Mouse (Mus musculus): Measurements from ENCODE around the gene Zfp146. TPM values are rescaled to one million over a fixed set of nuclear protein-coding genes. Genes with fewer than 3 reads are reported as not detected.

Gene Zfp146
- total and polyA plus RNA-seq, 2 experiments from 2014 or later = 5.7 to 18.6 TPM

DNA sequence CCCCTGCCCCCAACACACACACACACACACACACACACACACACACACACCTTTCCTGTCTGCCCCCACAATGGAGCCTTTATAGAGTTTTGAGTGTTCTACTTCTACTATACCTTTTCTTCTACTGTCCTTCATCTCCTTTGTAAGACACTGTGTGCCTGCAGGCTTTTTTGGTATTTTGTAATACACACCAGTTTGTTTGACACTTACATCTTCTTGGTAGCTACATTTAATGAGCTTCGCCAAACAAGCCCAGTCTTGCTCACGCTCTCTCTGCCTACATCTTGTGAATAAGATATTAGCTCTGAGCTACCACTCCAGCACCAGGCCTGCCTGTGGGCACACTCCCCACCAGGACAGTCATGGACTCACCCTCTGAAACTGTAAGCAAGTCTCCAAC, 4.8 kb downstream of the Zfp146 start:
- DNase-seq (ENCODE audit: low spot score) (no peak), ATAC-seq (ENCODE audit: insufficient read depth, low read depth) (no peak)
- H3K27me3 ChIP-seq (ENCODE audit: control insufficient read depth, insufficient read depth, low read length) = no peaks in the 10 kb centered on the region
- H3K9ac ChIP-seq (replicated peaks; ENCODE audit: low read depth, low read length) = no peak overlapping the region
- H3K9me3 ChIP-seq (replicated peaks; ENCODE audit: control insufficient read depth, low read length) = peaks cover 24% of the 10 kb centered on the region
- no peak overlapping the region for H3K4me2 ChIP-seq (ENCODE audit: low read depth, low read length)
- no peak overlapping the region for H3K4me3 ChIP-seq (ENCODE audit: low read depth, low read length)
- peaks cover 10% of the 10 kb centered on the region; the same call in 1 of the 2 replicates for H3K4me1 ChIP-seq (ENCODE audit: control insufficient read depth, insufficient read depth)
- TF ChIP-seq EP300 (IDR thresholded peaks at IDR 0.05; ENCODE audit: low read depth) (no peak), CTCF (IDR thresholded peaks at IDR 0.05; ENCODE audit: low read depth) (no peak)
- H3K36me3 ChIP-seq (replicated peaks; ENCODE audit: control insufficient read depth, insufficient read depth, low read length) = peaks cover 38% of the 10 kb centered on the region
- WGBS = 96% methylated on average over 2 of the region's 2 CpGs
- no peak overlapping the region for H3K27ac ChIP-seq (ENCODE audit: low read depth)

DNA sequence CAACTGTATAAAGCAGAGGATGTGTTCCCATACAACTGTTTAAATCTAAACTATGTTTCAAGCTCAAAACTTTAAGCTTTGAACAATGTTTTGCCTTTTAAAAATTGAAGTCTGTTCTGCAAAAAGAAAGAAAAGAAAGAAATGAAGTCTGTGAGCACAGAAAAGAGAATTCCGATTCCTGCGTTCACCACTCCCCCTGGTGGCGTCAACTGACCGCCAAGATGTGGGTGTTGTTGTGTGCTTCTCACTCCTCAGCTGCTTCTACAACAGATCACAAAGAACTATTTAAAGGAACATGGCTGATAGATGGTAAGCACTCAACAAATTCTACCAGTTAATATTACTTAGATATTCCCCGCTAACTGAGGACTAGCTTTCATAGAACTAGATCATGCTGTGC, 6.4 kb downstream of the Zfp146 start:
- no peak for DNase-seq (ENCODE audit: low spot score)
- 89% methylated on average over 5 of the region's 5 CpGs for WGBS
- Histone ChIP-seq H3K4me1 (ENCODE audit: control insufficient read depth, insufficient read depth) (peaks cover 8% of the 10 kb centered on the region; the same call in 1 of the 2 replicates), H3K9me3 (replicated peaks; ENCODE audit: control insufficient read depth, low read length) (peaks cover 37% of the 10 kb centered on the region), H3K36me3 (replicated peaks; ENCODE audit: control insufficient read depth, insufficient read depth, low read length) (peaks cover 55% of the 10 kb centered on the region), H3K27ac (ENCODE audit: low read depth) (no peak overlapping the region), H3K9ac (replicated peaks; ENCODE audit: low read depth, low read length) (no peak overlapping the region), H3K4me3 (ENCODE audit: low read depth, low read length) (no peak overlapping the region), H3K27me3 (ENCODE audit: control insufficient read depth, insufficient read depth, low read length) (no peaks in the 10 kb centered on the region), H3K4me2 (ENCODE audit: low read depth, low read length) (no peak overlapping the region)
- no peak for ATAC-seq (ENCODE audit: insufficient read depth, low read depth)
- TF ChIP-seq EP300 (IDR thresholded peaks at IDR 0.05; ENCODE audit: low read depth) = no peak
- 0 out of 2 replicates have a peak, but pooled peaks have one; percentile 3 for TF ChIP-seq CTCF (IDR thresholded peaks at IDR 0.05; ENCODE audit: low read depth)

DNA sequence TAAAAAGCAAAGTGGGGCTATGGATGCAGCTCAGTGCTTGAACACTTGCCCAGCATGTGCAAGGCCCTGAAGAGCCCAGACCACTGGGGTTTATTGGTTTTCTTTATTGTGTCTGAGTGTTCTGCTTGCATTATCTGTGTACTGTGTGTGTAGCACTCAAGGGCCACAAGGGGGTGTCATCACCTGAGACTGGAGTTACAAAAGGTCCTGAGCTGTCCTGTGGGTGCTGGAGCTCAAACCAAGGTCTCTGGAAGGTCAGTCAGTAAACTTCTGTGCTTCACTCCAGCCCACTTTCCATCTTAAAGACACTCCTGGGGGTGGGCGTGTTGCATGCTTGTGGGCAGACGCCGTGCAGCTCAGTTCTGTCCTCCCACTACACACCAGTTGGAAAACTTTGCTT, 14.0 kb downstream of the Zfp146 start:
- 98% methylated on average over 3 of the region's 3 CpGs for WGBS
- H3K9me3 ChIP-seq (replicated peaks; ENCODE audit: control insufficient read depth, low read length) = peaks cover 81% of the 10 kb centered on the region
- DNase-seq (ENCODE audit: low spot score) = no peak
- H3K4me2 ChIP-seq (ENCODE audit: low read depth, low read length) = no peak overlapping the region
- H3K27me3 ChIP-seq (ENCODE audit: control insufficient read depth, insufficient read depth, low read length) = no peaks in the 10 kb centered on the region
- H3K27ac ChIP-seq (ENCODE audit: low read depth) = no peak overlapping the region
- no peak overlapping the region for H3K9ac ChIP-seq (replicated peaks; ENCODE audit: low read depth, low read length)
- no peak overlapping the region for H3K4me3 ChIP-seq (ENCODE audit: low read depth, low read length)
- H3K4me1 ChIP-seq (ENCODE audit: control insufficient read depth, insufficient read depth) = no peaks in the 10 kb centered on the region
- H3K36me3 ChIP-seq (replicated peaks; ENCODE audit: control insufficient read depth, insufficient read depth, low read length) = peaks cover 46% of the 10 kb centered on the region
- TF ChIP-seq CTCF (IDR thresholded peaks at IDR 0.05; ENCODE audit: low read depth) (no peak), EP300 (IDR thresholded peaks at IDR 0.05; ENCODE audit: low read depth) (no peak)
- ATAC-seq (ENCODE audit: insufficient read depth, low read depth) = no peak

DNA sequence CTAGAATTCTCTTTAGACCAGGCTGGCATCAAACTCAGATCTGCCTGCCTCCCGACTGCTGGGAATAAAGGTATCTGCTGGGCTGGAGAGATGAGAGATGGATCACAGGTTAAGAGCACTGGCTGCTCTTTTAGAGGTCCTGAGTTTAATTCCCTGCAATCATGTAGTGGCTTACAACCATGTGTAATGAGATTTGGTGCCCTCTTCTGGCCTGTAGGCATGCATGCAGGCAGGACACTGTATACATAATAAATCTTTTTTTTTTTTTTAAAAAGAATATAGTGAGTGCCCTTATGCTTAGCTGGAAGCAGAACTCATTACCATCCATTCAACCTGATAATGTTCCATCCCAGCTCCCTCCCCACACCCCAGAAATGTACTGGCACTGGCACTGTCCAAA, 15.5 kb downstream of the Zfp146 start:
- Histone ChIP-seq H3K4me2 (ENCODE audit: low read depth, low read length) (no peak overlapping the region), H3K27ac (ENCODE audit: low read depth) (no peak overlapping the region), H3K9ac (replicated peaks; ENCODE audit: low read depth, low read length) (no peak overlapping the region), H3K36me3 (replicated peaks; ENCODE audit: control insufficient read depth, insufficient read depth, low read length) (peaks cover 42% of the 10 kb centered on the region), H3K4me1 (ENCODE audit: control insufficient read depth, insufficient read depth) (no peaks in the 10 kb centered on the region), H3K9me3 (replicated peaks; ENCODE audit: control insufficient read depth, low read length) (peaks cover 82% of the 10 kb centered on the region), H3K27me3 (ENCODE audit: control insufficient read depth, insufficient read depth, low read length) (no peaks in the 10 kb centered on the region), H3K4me3 (ENCODE audit: low read depth, low read length) (no peak overlapping the region)
- ATAC-seq (ENCODE audit: insufficient read depth, low read depth) (no peak), DNase-seq (ENCODE audit: low spot score) (no peak)
- TF ChIP-seq CTCF (IDR thresholded peaks at IDR 0.05; ENCODE audit: low read depth) = no peak
- TF ChIP-seq EP300 (IDR thresholded peaks at IDR 0.05; ENCODE audit: low read depth) = no peak
- 96% methylated on average over 1 of the region's 1 CpGs for WGBS

DNA sequence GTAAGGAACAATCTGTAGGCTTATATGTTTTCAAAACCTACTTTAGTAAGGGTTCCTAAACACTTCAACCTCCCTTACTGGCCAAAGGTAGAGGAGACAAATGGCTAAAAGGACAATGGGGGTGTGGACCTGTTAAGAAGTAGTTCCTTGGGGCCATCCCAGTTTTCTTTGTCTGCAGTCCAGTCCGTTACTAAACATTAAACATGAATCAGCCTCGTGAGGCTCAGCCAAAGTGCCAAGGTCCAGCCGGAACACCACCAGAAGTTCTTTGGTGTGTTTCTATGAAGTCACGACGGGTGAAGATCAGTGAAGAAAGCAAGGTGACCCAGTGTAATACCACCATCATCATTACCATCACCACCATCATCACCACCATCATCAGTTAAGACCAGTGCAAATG, 22.5 kb downstream of the Zfp146 start:
- no peaks in the 10 kb centered on the region for H3K27me3 ChIP-seq (ENCODE audit: control insufficient read depth, insufficient read depth, low read length)
- H3K9ac ChIP-seq (replicated peaks; ENCODE audit: low read depth, low read length) = no peak overlapping the region
- DNase-seq (ENCODE audit: low spot score) (no peak), ATAC-seq (ENCODE audit: insufficient read depth, low read depth) (no peak)
- no peaks in the 10 kb centered on the region for H3K4me1 ChIP-seq (ENCODE audit: control insufficient read depth, insufficient read depth)
- peaks cover 39% of the 10 kb centered on the region for H3K9me3 ChIP-seq (replicated peaks; ENCODE audit: control insufficient read depth, low read length)
- TF ChIP-seq CTCF (IDR thresholded peaks at IDR 0.05; ENCODE audit: low read depth) (no peak), EP300 (IDR thresholded peaks at IDR 0.05; ENCODE audit: low read depth) (no peak)
- no peak overlapping the region for H3K4me3 ChIP-seq (ENCODE audit: low read depth, low read length)
- H3K27ac ChIP-seq (ENCODE audit: low read depth) = no peak overlapping the region
- H3K4me2 ChIP-seq (ENCODE audit: low read depth, low read length) = no peak overlapping the region
- H3K36me3 ChIP-seq (replicated peaks; ENCODE audit: control insufficient read depth, insufficient read depth, low read length) = peaks cover 14% of the 10 kb centered on the region
- WGBS = 92% methylated on average over 5 of the region's 5 CpGs

DNA sequence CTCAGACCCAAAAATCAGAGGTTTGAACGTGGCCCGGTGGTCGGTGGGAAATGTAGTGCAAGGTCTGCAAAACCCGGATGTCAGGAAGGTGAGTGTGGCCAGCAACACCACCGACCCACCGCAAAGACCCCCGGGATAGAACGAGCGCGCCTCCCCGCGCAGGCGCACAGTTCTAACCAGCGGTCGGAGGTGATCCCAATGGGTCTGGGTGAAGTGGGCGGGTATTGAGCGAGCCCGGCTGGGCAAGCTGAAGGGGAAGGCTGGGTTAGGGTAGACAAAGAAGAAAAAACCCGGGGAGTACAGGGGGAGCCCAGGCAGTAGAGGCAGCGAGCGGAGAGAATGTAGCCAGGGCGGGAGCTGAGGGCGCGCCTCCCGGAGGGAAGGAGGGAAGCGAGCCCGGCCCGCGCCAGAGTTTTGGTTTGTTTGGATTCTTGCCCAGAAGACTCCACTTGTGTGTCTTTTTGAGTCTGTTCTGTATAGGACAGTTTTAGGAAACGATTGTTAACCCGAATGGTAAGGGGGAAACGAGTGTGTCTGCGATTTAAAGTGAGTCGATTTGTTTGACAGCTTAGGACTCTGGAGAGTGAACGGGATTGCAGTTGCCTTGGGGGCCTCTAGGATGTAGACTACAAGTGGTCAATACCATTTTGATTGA, 25.9 kb downstream of the Zfp146 start:
- H3K36me3 ChIP-seq (replicated peaks; ENCODE audit: control insufficient read depth, insufficient read depth, low read length) = no peaks in the 10 kb centered on the region; the same call in 1 of the 2 replicates
- DNase-seq (ENCODE audit: low spot score) = peak; percentile 87
- peak overlapping the region; percentile 66 for H3K4me3 ChIP-seq (ENCODE audit: low read depth, low read length)
- no peaks in the 10 kb centered on the region for H3K27me3 ChIP-seq (ENCODE audit: control insufficient read depth, insufficient read depth, low read length)
- H3K27ac ChIP-seq (ENCODE audit: low read depth) = peak overlapping the region; percentile 64
- WGBS = under 1% methylated on average over 35 of the region's 35 CpGs
- H3K4me2 ChIP-seq (ENCODE audit: low read depth, low read length) = peak overlapping the region; percentile 76
- no peaks in the 10 kb centered on the region for H3K4me1 ChIP-seq (ENCODE audit: control insufficient read depth, insufficient read depth)
- ATAC-seq (ENCODE audit: insufficient read depth, low read depth) = peak; percentile 93
- peaks cover 11% of the 10 kb centered on the region for H3K9me3 ChIP-seq (replicated peaks; ENCODE audit: control insufficient read depth, low read length)
- peak overlapping the region; percentile 64 for H3K9ac ChIP-seq (replicated peaks; ENCODE audit: low read depth, low read length)
- TF ChIP-seq EP300 (IDR thresholded peaks at IDR 0.05; ENCODE audit: low read depth) = no peak
- TF ChIP-seq CTCF (IDR thresholded peaks at IDR 0.05; ENCODE audit: low read depth) = no peak
